Mouse (Mus musculus) midbrain, embryonic 13.5 days (tissue): Measurements from ENCODE around the gene Uhmk1. TPM values are rescaled to one million over a fixed set of nuclear protein-coding genes. Genes with fewer than 3 reads are reported as not detected.

Source experiments
- ATAC-seq: fragments of 200-750 bp; cut with Nextera tagmentation; 2 replicates; pipeline ENCODE4 v1.8.0; 2017; ENCODE audit warnings: mild to moderate bottlenecking, moderate TSS enrichment, moderate library complexity
- H3K27ac ChIP-seq: fragments of 300-500 bp; sonication (generic); 2 replicates; pipeline ENCODE4 v1.5.1; 2015; ENCODE audit warnings: inconsistent platforms, mild to moderate bottlenecking, moderate library complexity
- H3K27me3 ChIP-seq: fragments of 300-500 bp; sonication (generic); 2 replicates; pipeline ENCODE4 v1.6.1; 2015; ENCODE audit warnings: mild to moderate bottlenecking, inconsistent platforms
- H3K36me3 ChIP-seq: fragments of 300-500 bp; sonication (generic); 2 replicates; pipeline ENCODE4 v1.6.1; 2015; ENCODE audit warnings: mild to moderate bottlenecking, inconsistent platforms
- H3K4me1 ChIP-seq: fragments of 300-500 bp; sonication (generic); replicated peaks from 2 replicates; pipeline ENCODE4 v1.6.1; 2015; ENCODE audit warnings: inconsistent platforms
- H3K4me2 ChIP-seq: fragments of 300-500 bp; sonication (generic); replicated peaks from 2 replicates; pipeline ENCODE4 v1.6.1; 2015; ENCODE audit warnings: moderate library complexity, mild to moderate bottlenecking, inconsistent platforms
- H3K4me3 ChIP-seq: fragments of 300-500 bp; sonication (generic); replicated peaks from 2 replicates; pipeline ENCODE4 v1.5.1; 2015; ENCODE audit warnings: mild to moderate bottlenecking, inconsistent platforms
- H3K9ac ChIP-seq: fragments of 300-500 bp; sonication (generic); replicated peaks from 2 replicates; pipeline ENCODE4 v1.6.1; 2015; ENCODE audit warnings: mild to moderate bottlenecking, inconsistent platforms
- H3K9me3 ChIP-seq: fragments of 300-500 bp; sonication (generic); 2 replicates; pipeline ENCODE4 v1.6.1; 2016; ENCODE audit warnings: mild to moderate bottlenecking, inconsistent platforms
- WGBS: fragments of 180-500 bp; shearing (Covaris S2); methylation state at CpG from one replicate; pipeline ENCODE4 v1.1.7; 2015; 5-methylcytosine and 5-hydroxymethylcytosine counted together
- polyA plus RNA-seq: library from polyadenylated mRNA; unstranded; fragments of >200 nt; fragmentation: Nextera tagmentation; extraction: Ambion mirVana; gene quantifications from 2 replicates; pipeline ENCODE4 v1.2.1, GENCODE M21; 2015

The Uhmk1 gene
- polyA plus RNA-seq, 1 experiment from 2014 or later: 8.3 TPM

- Histone ChIP-seq H3K4me2 (no peak overlapping the region), H3K27me3 (no peaks in the 10 kb centered on the region), H3K9me3 (no peaks in the 10 kb centered on the region), H3K27ac (no peak overlapping the region), H3K4me1 (no peaks in the 10 kb centered on the region), H3K36me3 (peaks cover 29% of the 10 kb centered on the region), H3K9ac (no peak overlapping the region), H3K4me3 (no peak overlapping the region)
- WGBS: 77% methylated on average over 6 of the region's 6 CpGs
- no peak for ATAC-seq
These were observed 64.3 kb downstream of the Uhmk1 start for GRCm38 (mm10) chr1:170150870-170151269.

GRCm38 (mm10) chr1:170149756-170150155 is 65.4 kb downstream of the Uhmk1 start:
- no peak overlapping the region for H3K27ac ChIP-seq
- H3K9ac ChIP-seq: no peak overlapping the region
- 89% methylated on average over 4 of the region's 4 CpGs for WGBS
- ATAC-seq: no peak
- H3K27me3 ChIP-seq: no peaks in the 10 kb centered on the region
- H3K36me3 ChIP-seq: peaks cover 25% of the 10 kb centered on the region
- H3K9me3 ChIP-seq: no peaks in the 10 kb centered on the region
- no peak overlapping the region for H3K4me3 ChIP-seq
- H3K4me1 ChIP-seq: no peaks in the 10 kb centered on the region
- H3K4me2 ChIP-seq: no peak overlapping the region

GRCm38 (mm10) chr1:170148536-170148935 is 66.7 kb downstream of the Uhmk1 start:
- H3K9me3 ChIP-seq: no peaks in the 10 kb centered on the region
- no peaks in the 10 kb centered on the region for H3K4me1 ChIP-seq
- H3K27ac ChIP-seq: no peak overlapping the region
- H3K36me3 ChIP-seq: peaks cover 29% of the 10 kb centered on the region
- no peak overlapping the region for H3K4me3 ChIP-seq
- no peak overlapping the region for H3K9ac ChIP-seq
- H3K4me2 ChIP-seq: no peak overlapping the region
- ATAC-seq: no peak
- WGBS: 90% methylated on average over 6 of the region's 6 CpGs
- H3K27me3 ChIP-seq: no peaks in the 10 kb centered on the region

- Histone ChIP-seq H3K4me1 (no peaks in the 10 kb centered on the region), H3K9me3 (no peaks in the 10 kb centered on the region), H3K4me2 (no peak overlapping the region), H3K27ac (no peak overlapping the region), H3K27me3 (no peaks in the 10 kb centered on the region), H3K4me3 (no peak overlapping the region), H3K36me3 (peaks cover 35% of the 10 kb centered on the region), H3K9ac (no peak overlapping the region)
- WGBS: 90% methylated on average over 9 of the region's 9 CpGs
- no peak for ATAC-seq
These were observed 67.3 kb downstream of the Uhmk1 start for GRCm38 (mm10) chr1:170147651-170148448.

- Histone ChIP-seq H3K36me3 (peaks cover 45% of the 10 kb centered on the region), H3K4me3 (no peak overlapping the region), H3K27me3 (no peaks in the 10 kb centered on the region), H3K4me2 (no peak overlapping the region), H3K9ac (no peak overlapping the region), H3K9me3 (no peaks in the 10 kb centered on the region), H3K27ac (no peak overlapping the region), H3K4me1 (no peaks in the 10 kb centered on the region)
- WGBS: 98% methylated on average over 4 of the region's 4 CpGs
- no peak for ATAC-seq
These were observed 69.6 kb downstream of the Uhmk1 start for GRCm38 (mm10) chr1:170145606-170146005.

Other genes starting within 250 kb of the Uhmk1 start
- gene Hsd17b7, start 246.2 kb downstream of the Uhmk1 start, polyA plus RNA-seq: 18.2 and 20.3 TPM in 2 replicates
- gene Ddr2, start 104.6 kb downstream of the Uhmk1 start, polyA plus RNA-seq: 7.4 and 8.4 TPM in 2 replicates
- 57.9 and 59.3 TPM in 2 replicates for gene Uap1, start 40.4 kb downstream of the Uhmk1 start, polyA plus RNA-seq
- not detected in 2 replicates for gene Sh2d1b2, start 17.4 kb upstream of the Uhmk1 start, polyA plus RNA-seq
- gene Sh2d1b1, start 61.9 kb upstream of the Uhmk1 start, polyA plus RNA-seq: not detected in 2 replicates
- gene Gm7694, start 90.9 kb upstream of the Uhmk1 start, polyA plus RNA-seq: 1.2 and 2.5 TPM in 2 replicates
- 1.1 and 1.4 TPM in 2 replicates for gene Spata46, start 93.4 kb upstream of the Uhmk1 start, polyA plus RNA-seq